Mouse (Mus musculus) 416B (cell line): ENCODE results near the gene Cse1l.

Source experiments
- DNase-seq: peaks from one replicate; pipeline ENCODE4 v3.0.0; 2011; ENCODE audit warnings: low read depth

The Cse1l gene

GRCm38 (mm10) chr2:166905711-166906522 is at the start of gene Cse1l:
Cse1l (plus strand) TSS chr2:166906040.
- peak; percentile 97 for DNase-seq

- DNase-seq: no peak
Observed at GRCm38 (mm10) chr2:166856366-166856765, 49.5 kb upstream of the Cse1l start.

- DNase-seq: peak; percentile 67
Observed at GRCm38 (mm10) chr2:166857118-166857517, 48.7 kb upstream of the Cse1l start.

- DNase-seq: peak; percentile 47
Observed at GRCm38 (mm10) chr2:166859214-166859613, 46.6 kb upstream of the Cse1l start.

- no peak for DNase-seq
Observed at GRCm38 (mm10) chr2:166862505-166862904, 43.3 kb upstream of the Cse1l start.

- DNase-seq: no peak
Observed at GRCm38 (mm10) chr2:166865476-166865875, 40.4 kb upstream of the Cse1l start.

GRCm38 (mm10) chr2:166870271-166870865 is 35.5 kb upstream of the Cse1l start:
- no peak for DNase-seq

- no peak for DNase-seq
Observed at GRCm38 (mm10) chr2:166870899-166871298, 34.9 kb upstream of the Cse1l start.

- DNase-seq: no peak
Observed at GRCm38 (mm10) chr2:166874675-166875280, 31.1 kb upstream of the Cse1l start.

- DNase-seq: no peak
Observed at GRCm38 (mm10) chr2:166875561-166875960, 30.3 kb upstream of the Cse1l start.

- no peak for DNase-seq
Observed at GRCm38 (mm10) chr2:166876331-166876730, 29.5 kb upstream of the Cse1l start.

- DNase-seq: no peak
Observed at GRCm38 (mm10) chr2:166885066-166885465, 20.8 kb upstream of the Cse1l start.

GRCm38 (mm10) chr2:166885619-166886018 is 20.2 kb upstream of the Cse1l start:
- peak; percentile 34 for DNase-seq

- DNase-seq: no peak
Observed at GRCm38 (mm10) chr2:166886231-166886630, 19.6 kb upstream of the Cse1l start.

GRCm38 (mm10) chr2:166887816-166888215 is 18.0 kb upstream of the Cse1l start:
- no peak for DNase-seq

GRCm38 (mm10) chr2:166891366-166891880 is 14.4 kb upstream of the Cse1l start:
- no peak for DNase-seq

- no peak for DNase-seq
Observed at GRCm38 (mm10) chr2:166892158-166892680, 13.6 kb upstream of the Cse1l start.

GRCm38 (mm10) chr2:166893036-166893435 is 12.8 kb upstream of the Cse1l start:
- DNase-seq: no peak

GRCm38 (mm10) chr2:166896368-166896767 is 9.5 kb upstream of the Cse1l start:
- no peak for DNase-seq

GRCm38 (mm10) chr2:166896974-166897373 is 8.9 kb upstream of the Cse1l start:
- no peak for DNase-seq

GRCm38 (mm10) chr2:166899161-166899560 is 6.7 kb upstream of the Cse1l start:
- DNase-seq: peak; percentile 41

GRCm38 (mm10) chr2:166899746-166900145 is 6.1 kb upstream of the Cse1l start:
- no peak for DNase-seq
